Mouse (Mus musculus): Measurements from ENCODE around the gene Zfp385b.

GRCm38 (mm10) chr2:77770056-77770697 lies 49.3 kb downstream of the Zfp385b start:
- TF ChIP-seq POLR2A (IDR thresholded peaks at IDR 0.05; ENCODE audit: low read depth, low read length) (no peak), CTCF (IDR thresholded peaks at IDR 0.05; ENCODE audit: borderline replicate concordance, insufficient read depth, low read length) (no peak)

All from embryonic fibroblast, embryonic 13.5 days (primary cell).